Mouse (Mus musculus) erythroblast, embryonic 14.5 days (primary cell): ENCODE data around the gene Adat2. TPM values are rescaled to one million over a fixed set of nuclear protein-coding genes. Genes with fewer than 3 reads are reported as not detected.

ENCODE experiments used
- H3K27me3 ChIP-seq: 2 replicates; pipeline ENCODE4 v1.6.1; 2012; ENCODE audit warnings: inconsistent platforms; ENCODE audit not compliant: control insufficient read depth
- H3K36me3 ChIP-seq: 2 replicates; pipeline ENCODE4 v1.6.1; 2012; ENCODE audit warnings: mild to moderate bottlenecking, inconsistent platforms; ENCODE audit not compliant: control insufficient read depth
- H3K4me1 ChIP-seq: 2 replicates; pipeline ENCODE4 v1.6.1; 2012; ENCODE audit warnings: inconsistent platforms; ENCODE audit not compliant: control insufficient read depth
- H3K4me3 ChIP-seq: replicated peaks from 2 replicates; pipeline ENCODE3; 2012; ENCODE audit warnings: moderate library complexity, mild to moderate bottlenecking, inconsistent platforms
- H3K9me3 ChIP-seq: 2 replicates; pipeline ENCODE4 v1.6.1; 2012; ENCODE audit warnings: low read length, inconsistent platforms, mixed read lengths; ENCODE audit not compliant: control insufficient read depth
- GATA1 ChIP-seq: IDR thresholded peaks from 2 replicates; pipeline ENCODE4 v1.6.1; 2012; ENCODE audit warnings: low read length, inconsistent platforms, mixed read lengths
- TAL1 ChIP-seq: IDR thresholded peaks from 3 replicates; pipeline ENCODE4 v1.6.1; 2012; ENCODE audit warnings: low read length, inconsistent platforms, mixed read lengths
- polyA plus RNA-seq: library from polyadenylated mRNA; stranded (reverse); fragments of >175 nt; gene quantifications from 2 replicates; pipeline ENCODE4 v1.2.3, GENCODE M21; 2012

Gene Adat2
- polyA plus RNA-seq, 1 experiment: 0.06 TPM

GRCm38 (mm10) chr10:13587914-13588313 is 35.2 kb downstream of the Adat2 start:
- Histone ChIP-seq H3K27me3 (no peaks in the 10 kb centered on the region), H3K4me1 (no peaks in the 10 kb centered on the region), H3K9me3 (peaks cover 5% of the 10 kb centered on the region; the same call in 1 of the 2 replicates), H3K4me3 (no peak overlapping the region), H3K36me3 (no peaks in the 10 kb centered on the region)
- TF ChIP-seq GATA1 (no peak), TAL1 (no peak)

GRCm38 (mm10) chr10:13592196-13592595 is 39.5 kb downstream of the Adat2 start:
- Histone ChIP-seq H3K27me3 (no peaks in the 10 kb centered on the region), H3K36me3 (no peaks in the 10 kb centered on the region), H3K9me3 (peaks cover 5% of the 10 kb centered on the region; the same call in 1 of the 2 replicates), H3K4me1 (no peaks in the 10 kb centered on the region), H3K4me3 (no peak overlapping the region)
- TF ChIP-seq GATA1 (no peak), TAL1 (no peak)

DNA sequence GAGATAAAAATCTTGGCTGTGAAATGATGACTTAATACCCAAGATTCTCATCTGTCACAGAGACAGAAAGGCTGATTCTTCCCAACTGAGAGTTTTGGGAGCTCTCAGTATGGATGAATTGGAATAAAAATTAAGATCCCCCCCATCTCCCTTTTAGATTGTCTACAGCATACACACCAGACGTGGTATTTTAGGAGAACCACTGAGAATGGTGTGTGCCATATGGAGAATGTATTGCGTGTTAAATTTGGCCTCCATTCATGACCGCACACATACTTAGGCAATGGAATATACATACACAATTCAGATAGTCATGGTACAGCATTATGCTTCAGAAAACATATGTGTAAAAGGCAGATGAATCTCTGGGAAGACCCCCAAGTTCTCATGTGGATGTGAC is 40.8 kb downstream of the Adat2 start:
- Histone ChIP-seq H3K36me3 (no peaks in the 10 kb centered on the region), H3K27me3 (no peaks in the 10 kb centered on the region), H3K4me3 (no peak overlapping the region), H3K4me1 (no peaks in the 10 kb centered on the region), H3K9me3 (peaks cover 5% of the 10 kb centered on the region; the same call in 1 of the 2 replicates)
- TF ChIP-seq GATA1 (no peak), TAL1 (no peak)

DNA sequence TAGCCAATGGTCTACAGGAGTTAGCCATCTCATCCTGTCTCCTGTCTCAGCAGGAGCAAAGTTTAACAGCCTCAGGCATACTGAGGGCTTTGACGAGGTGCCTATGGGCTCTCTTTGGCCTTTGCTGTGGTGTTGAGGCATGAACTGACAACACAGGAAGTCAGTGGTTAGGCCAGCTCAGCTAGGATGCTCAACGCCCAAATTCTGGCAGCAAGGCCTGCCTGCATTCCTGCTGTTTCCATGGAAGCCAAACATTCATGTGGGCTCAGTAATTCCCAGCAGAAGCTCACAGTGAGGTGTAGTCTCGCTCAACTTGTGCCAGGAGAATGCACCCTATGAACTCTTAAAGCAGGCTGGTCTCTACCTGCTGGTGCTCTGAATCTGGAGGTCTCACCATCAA is 43.4 kb downstream of the Adat2 start:
- TF ChIP-seq GATA1 (no peak), TAL1 (no peak)
- Histone ChIP-seq H3K36me3 (no peaks in the 10 kb centered on the region), H3K4me1 (no peaks in the 10 kb centered on the region), H3K9me3 (peaks cover 8% of the 10 kb centered on the region), H3K4me3 (no peak overlapping the region), H3K27me3 (no peaks in the 10 kb centered on the region)

DNA sequence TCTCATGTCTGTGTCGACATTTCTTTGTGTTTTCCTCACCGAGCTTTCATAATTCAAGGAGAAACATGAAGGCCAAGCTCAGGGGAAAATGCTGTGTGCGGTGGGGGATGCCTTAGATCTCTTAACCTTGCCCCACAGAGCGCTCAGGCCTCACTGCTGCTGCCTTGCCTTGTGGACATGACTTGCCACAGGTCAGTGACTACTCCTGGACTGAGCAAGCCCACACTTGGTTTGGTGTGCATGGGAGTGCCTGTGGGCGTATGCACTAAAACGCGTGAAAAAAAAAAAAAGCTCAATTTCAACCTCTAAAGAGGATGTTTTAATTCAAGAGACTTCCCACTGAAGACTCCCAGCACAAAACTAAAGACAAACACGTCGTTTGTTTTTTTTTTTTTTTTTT is 44.2 kb downstream of the Adat2 start:
- TF ChIP-seq GATA1: no peak
- no peak overlapping the region for H3K4me3 ChIP-seq
- no peaks in the 10 kb centered on the region for H3K36me3 ChIP-seq
- no peaks in the 10 kb centered on the region for H3K4me1 ChIP-seq
- peaks cover 6% of the 10 kb centered on the region for H3K9me3 ChIP-seq
- no peaks in the 10 kb centered on the region for H3K27me3 ChIP-seq

DNA sequence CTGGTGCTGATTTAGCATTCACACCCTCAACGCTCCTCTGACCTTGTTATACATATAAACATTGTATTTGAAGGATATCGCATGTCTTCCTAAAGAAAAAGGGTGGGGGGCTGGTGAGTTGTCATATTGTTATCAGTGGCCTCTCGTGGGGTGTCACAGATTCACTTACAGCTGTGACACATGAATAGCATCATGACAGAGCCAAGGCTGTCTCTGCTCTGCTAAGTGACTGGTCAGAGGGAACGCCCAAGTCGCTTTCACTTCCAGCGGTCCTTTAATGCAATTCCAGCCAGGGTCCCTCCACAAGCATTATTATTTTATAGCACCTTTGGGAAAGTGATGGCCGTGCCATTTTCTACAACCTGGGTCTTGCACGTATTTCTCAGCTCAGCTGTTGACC is 44.8 kb downstream of the Adat2 start:
- Histone ChIP-seq H3K9me3 (peaks cover 3% of the 10 kb centered on the region), H3K4me1 (no peaks in the 10 kb centered on the region), H3K36me3 (no peaks in the 10 kb centered on the region), H3K27me3 (no peaks in the 10 kb centered on the region), H3K4me3 (no peak overlapping the region)
- TF ChIP-seq GATA1 (no peak), TAL1 (no peak)

DNA sequence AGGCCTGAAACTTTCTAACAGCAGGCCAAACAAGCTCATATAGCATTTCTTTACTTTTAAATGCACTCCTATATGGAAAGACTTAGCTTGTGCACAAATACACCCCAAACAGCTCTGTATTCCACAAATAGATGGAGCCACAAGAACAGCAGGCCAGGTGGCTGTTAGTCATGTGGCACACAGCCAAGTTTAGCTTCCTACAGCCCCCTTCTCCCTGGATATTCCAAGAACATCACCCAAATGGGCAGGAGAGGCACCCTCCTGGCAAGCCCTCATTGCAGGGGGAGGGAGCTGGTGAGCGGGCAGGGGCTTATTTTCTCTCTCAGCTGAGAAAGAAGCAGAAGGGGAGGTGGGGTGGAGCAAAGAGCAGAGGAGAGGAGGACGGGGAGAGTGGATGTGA is 48.2 kb downstream of the Adat2 start:
- H3K4me3 ChIP-seq: no peak overlapping the region
- no peaks in the 10 kb centered on the region for H3K27me3 ChIP-seq
- no peak for TF ChIP-seq GATA1
- TF ChIP-seq TAL1: no peak
- no peaks in the 10 kb centered on the region for H3K4me1 ChIP-seq
- H3K36me3 ChIP-seq: no peaks in the 10 kb centered on the region
- H3K9me3 ChIP-seq: peaks cover 3% of the 10 kb centered on the region

Other genes with a start within 250 kb of the Adat2 start
- gene Phactr2, start 78.5 kb upstream of the Adat2 start, polyA plus RNA-seq: under 0.01 and 0.02 TPM in 2 replicates
- gene Fuca2, start 53.4 kb upstream of the Adat2 start, polyA plus RNA-seq: 1.2 and 1.6 TPM in 2 replicates
- gene Pex3, start 248 bp downstream of the Adat2 start, polyA plus RNA-seq: 0.48 and 0.65 TPM in 2 replicates